Mouse (Mus musculus) midbrain, embryonic 13.5 days (tissue): ENCODE measurements around the gene Glb1l. TPM values are rescaled to one million over a fixed set of nuclear protein-coding genes. Genes with fewer than 3 reads are reported as not detected.

Source experiments
- ATAC-seq: fragments of 200-750 bp; cut with Nextera tagmentation; 2 replicates; pipeline ENCODE4 v1.8.0; 2017; ENCODE audit warnings: mild to moderate bottlenecking, moderate TSS enrichment, moderate library complexity
- H3K27ac ChIP-seq: fragments of 300-500 bp; sonication (generic); 2 replicates; pipeline ENCODE4 v1.5.1; 2015; ENCODE audit warnings: inconsistent platforms, mild to moderate bottlenecking, moderate library complexity
- H3K27me3 ChIP-seq: fragments of 300-500 bp; sonication (generic); 2 replicates; pipeline ENCODE4 v1.6.1; 2015; ENCODE audit warnings: mild to moderate bottlenecking, inconsistent platforms
- H3K36me3 ChIP-seq: fragments of 300-500 bp; sonication (generic); 2 replicates; pipeline ENCODE4 v1.6.1; 2015; ENCODE audit warnings: mild to moderate bottlenecking, inconsistent platforms
- H3K4me1 ChIP-seq: fragments of 300-500 bp; sonication (generic); replicated peaks from 2 replicates; pipeline ENCODE4 v1.6.1; 2015; ENCODE audit warnings: inconsistent platforms
- H3K4me2 ChIP-seq: fragments of 300-500 bp; sonication (generic); replicated peaks from 2 replicates; pipeline ENCODE4 v1.6.1; 2015; ENCODE audit warnings: moderate library complexity, mild to moderate bottlenecking, inconsistent platforms
- H3K4me3 ChIP-seq: fragments of 300-500 bp; sonication (generic); replicated peaks from 2 replicates; pipeline ENCODE4 v1.5.1; 2015; ENCODE audit warnings: mild to moderate bottlenecking, inconsistent platforms
- H3K9ac ChIP-seq: fragments of 300-500 bp; sonication (generic); replicated peaks from 2 replicates; pipeline ENCODE4 v1.6.1; 2015; ENCODE audit warnings: mild to moderate bottlenecking, inconsistent platforms
- H3K9me3 ChIP-seq: fragments of 300-500 bp; sonication (generic); 2 replicates; pipeline ENCODE4 v1.6.1; 2016; ENCODE audit warnings: mild to moderate bottlenecking, inconsistent platforms
- WGBS: fragments of 180-500 bp; shearing (Covaris S2); methylation state at CpG from one replicate; pipeline ENCODE4 v1.1.7; 2015; 5-methylcytosine and 5-hydroxymethylcytosine counted together
- polyA plus RNA-seq: library from polyadenylated mRNA; unstranded; fragments of >200 nt; fragmentation: Nextera tagmentation; extraction: Ambion mirVana; gene quantifications from 2 replicates; pipeline ENCODE4 v1.2.1, GENCODE M21; 2015

The Glb1l gene
- polyA plus RNA-seq, 1 experiment from 2014 or later, result 24.9 TPM

DNA sequence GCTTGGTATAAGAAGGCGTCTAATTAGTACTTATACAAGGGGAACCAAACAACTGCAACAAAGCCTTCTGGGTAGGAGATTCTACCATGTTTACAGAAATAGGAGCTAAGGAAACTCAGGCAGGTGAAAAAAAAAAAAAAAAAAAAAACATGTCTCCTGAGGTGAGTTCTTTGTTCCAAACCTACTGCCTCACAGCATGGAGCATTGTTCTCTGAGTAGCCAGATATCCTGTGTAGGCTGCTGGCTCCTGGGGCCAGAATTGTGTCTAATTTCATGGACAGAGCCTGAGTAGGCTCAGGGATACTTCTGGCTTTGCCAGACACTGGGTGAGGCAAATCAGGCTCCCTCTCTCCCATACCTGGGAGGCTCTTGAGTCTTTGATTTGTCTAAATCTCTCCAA lies 17.0 kb upstream of the Glb1l start:
- Histone ChIP-seq H3K27ac (no peak overlapping the region), H3K9me3 (no peaks in the 10 kb centered on the region), H3K4me1 (no peaks in the 10 kb centered on the region), H3K36me3 (no peaks in the 10 kb centered on the region), H3K4me2 (no peak overlapping the region), H3K27me3 (peaks cover 22% of the 10 kb centered on the region; the same call in 1 of the 2 replicates), H3K9ac (no peak overlapping the region), H3K4me3 (no peak overlapping the region)
- ATAC-seq, result no peak
- WGBS, result 71% methylated on average over 1 of the region's 1 CpGs

DNA sequence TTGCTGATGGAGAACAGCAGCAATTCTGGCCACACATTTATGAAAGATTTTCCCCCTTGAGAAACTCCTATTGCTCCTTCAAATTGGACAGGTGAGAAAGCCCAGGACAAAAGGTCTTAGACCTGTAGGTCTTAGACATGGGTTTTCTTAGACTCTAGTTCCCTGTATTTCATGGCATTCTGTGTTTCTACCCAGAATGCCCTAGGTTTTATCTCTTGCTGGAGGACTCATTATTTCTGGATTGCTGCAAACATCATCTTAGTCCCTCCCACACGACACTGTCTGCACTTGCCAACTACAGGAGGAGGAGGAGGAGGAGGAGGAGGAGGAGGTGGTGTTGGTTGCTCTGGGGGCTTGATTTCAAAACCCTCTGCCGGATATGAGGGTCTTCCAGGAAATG lies 15.5 kb upstream of the Glb1l start:
- no peaks in the 10 kb centered on the region for H3K36me3 ChIP-seq
- ATAC-seq, result no peak
- H3K9me3 ChIP-seq, result no peaks in the 10 kb centered on the region
- no peak overlapping the region for H3K4me2 ChIP-seq
- no peak overlapping the region for H3K4me3 ChIP-seq
- WGBS, result 76% methylated on average over 2 of the region's 2 CpGs
- no peak overlapping the region for H3K27ac ChIP-seq
- H3K4me1 ChIP-seq, result no peaks in the 10 kb centered on the region
- no peak overlapping the region for H3K9ac ChIP-seq
- peaks cover 31% of the 10 kb centered on the region for H3K27me3 ChIP-seq

- Histone ChIP-seq H3K9ac (no peak overlapping the region), H3K4me2 (no peak overlapping the region), H3K27me3 (peaks cover 38% of the 10 kb centered on the region), H3K9me3 (no peaks in the 10 kb centered on the region), H3K4me1 (no peaks in the 10 kb centered on the region), H3K27ac (no peak overlapping the region), H3K36me3 (no peaks in the 10 kb centered on the region), H3K4me3 (no peak overlapping the region)
- 69% methylated on average over 3 of the region's 3 CpGs for WGBS
- no peak for ATAC-seq
Measured at GRCm38 (mm10) chr1:75225473-75225872, 14.9 kb upstream of the Glb1l start.

DNA sequence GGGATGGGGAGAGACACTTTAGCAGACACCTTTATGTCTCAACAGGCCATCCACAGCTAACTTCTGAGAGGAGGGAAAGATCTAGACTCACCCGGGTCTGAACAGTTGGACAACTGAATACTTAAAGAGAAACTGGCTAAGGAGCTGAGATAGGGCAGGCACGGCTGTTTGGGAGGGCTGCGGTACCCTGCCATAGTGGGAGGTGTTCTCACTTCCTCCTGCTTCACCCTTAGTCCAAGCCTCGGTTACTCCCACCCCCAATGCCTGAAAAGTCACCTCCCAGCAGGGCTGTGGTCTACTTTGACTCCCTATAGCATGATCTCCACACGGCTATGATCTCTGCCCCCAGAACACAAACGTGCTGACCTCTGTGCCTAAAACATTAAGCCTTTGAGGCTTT lies 12.9 kb upstream of the Glb1l start:
- no peak overlapping the region for H3K27ac ChIP-seq
- no peak overlapping the region for H3K4me2 ChIP-seq
- no peak overlapping the region for H3K4me3 ChIP-seq
- H3K4me1 ChIP-seq, result peaks cover 13% of the 10 kb centered on the region
- no peak for ATAC-seq
- no peaks in the 10 kb centered on the region for H3K9me3 ChIP-seq
- H3K9ac ChIP-seq, result no peak overlapping the region
- peaks cover 51% of the 10 kb centered on the region for H3K27me3 ChIP-seq
- no peaks in the 10 kb centered on the region for H3K36me3 ChIP-seq
- WGBS, result 77% methylated on average over 6 of the region's 6 CpGs

DNA sequence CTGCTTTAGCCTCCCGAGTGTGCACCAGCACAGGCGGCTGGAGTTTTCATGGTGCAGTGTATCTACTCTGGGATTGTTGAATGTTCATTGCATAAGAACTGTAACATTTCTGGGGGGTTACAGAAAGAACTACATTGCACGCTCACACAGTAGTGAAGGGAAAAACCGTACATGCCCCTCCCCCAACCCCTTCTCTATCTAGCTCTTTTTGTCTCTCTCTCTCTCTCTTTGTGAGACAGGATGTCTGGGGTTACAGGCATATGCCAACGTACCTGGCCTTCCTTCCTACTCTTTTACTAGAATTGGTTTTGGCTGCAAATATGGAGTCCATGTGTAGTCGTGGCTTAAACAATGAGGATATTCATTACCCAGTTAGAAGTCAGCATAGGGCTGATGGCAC lies 12.3 kb upstream of the Glb1l start:
- 83% methylated on average over 6 of the region's 6 CpGs for WGBS

GRCm38 (mm10) chr1:75221538-75221937 lies 10.9 kb upstream of the Glb1l start:
- no peak for ATAC-seq
- H3K9ac ChIP-seq, result no peak overlapping the region

More for the DNA sequence above, 12.3 kb upstream of the Glb1l start:
- H3K36me3 ChIP-seq, result no peaks in the 10 kb centered on the region
- peaks cover 19% of the 10 kb centered on the region for H3K4me1 ChIP-seq
- no peak overlapping the region for H3K27ac ChIP-seq
- H3K4me3 ChIP-seq, result no peak overlapping the region
- peaks cover 57% of the 10 kb centered on the region for H3K27me3 ChIP-seq
- H3K9ac ChIP-seq, result no peak overlapping the region
- ATAC-seq, result no peak
- no peaks in the 10 kb centered on the region for H3K9me3 ChIP-seq
- no peak overlapping the region for H3K4me2 ChIP-seq

GRCm38 (mm10) chr1:75219531-75219930 lies 8.9 kb upstream of the Glb1l start, which contains the start of gene Tuba4a:
TSS of gene Tuba4a (minus strand) at chr1:75219865.
- peak within 1 kb of the TSS; percentile 95 for H3K4me2 ChIP-seq
- H3K9me3 ChIP-seq, result no peaks in the 10 kb centered on the region
- H3K27me3 ChIP-seq, result peaks cover 78% of the 10 kb centered on the region
- peak within 1 kb of the TSS; percentile 68 for H3K9ac ChIP-seq
- H3K4me3 ChIP-seq, result peak within 1 kb of the TSS; percentile 56
- H3K27ac ChIP-seq, result no peak within 1 kb of the TSS
- H3K4me1 ChIP-seq, result peaks cover 21% of the 10 kb centered on the region
- peaks cover 15% of the 10 kb centered on the region for H3K36me3 ChIP-seq
- WGBS, result under 1% methylated on average over 34 of the region's 34 CpGs
- peak; percentile 73 for ATAC-seq

More at GRCm38 (mm10) chr1:75221538-75221937, 10.9 kb upstream of the Glb1l start:
- no peak overlapping the region for H3K27ac ChIP-seq
- peaks cover 71% of the 10 kb centered on the region for H3K27me3 ChIP-seq
- WGBS, result 82% methylated on average over 3 of the region's 3 CpGs
- H3K36me3 ChIP-seq, result no peaks in the 10 kb centered on the region
- H3K4me2 ChIP-seq, result no peak overlapping the region
- no peaks in the 10 kb centered on the region for H3K9me3 ChIP-seq
- H3K4me1 ChIP-seq, result peaks cover 19% of the 10 kb centered on the region
- H3K4me3 ChIP-seq, result no peak overlapping the region

DNA sequence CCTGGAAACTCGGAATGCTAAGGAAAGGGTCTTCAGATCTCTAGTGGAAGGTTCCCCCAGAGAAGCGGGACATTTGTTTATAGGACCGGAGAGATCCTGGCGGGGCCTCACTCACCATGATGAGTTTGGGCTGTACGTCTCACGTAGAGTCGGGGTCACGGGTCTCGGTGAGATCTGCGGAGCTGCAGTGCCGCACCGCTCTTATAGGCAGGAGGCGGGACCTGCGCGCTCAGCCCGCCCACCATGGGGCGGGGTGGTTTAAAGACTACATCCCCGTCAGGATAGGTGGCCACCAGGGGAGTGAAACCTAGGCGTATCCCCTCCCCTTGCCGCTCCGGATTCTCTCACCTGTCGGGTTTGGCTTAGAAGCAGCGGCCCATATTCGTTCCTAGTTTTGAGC lies 8.5 kb upstream of the Glb1l start:
- Histone ChIP-seq H3K9me3 (no peaks in the 10 kb centered on the region), H3K27me3 (peaks cover 78% of the 10 kb centered on the region), H3K9ac (peak overlapping the region; percentile 68), H3K27ac (no peak overlapping the region), H3K36me3 (peaks cover 20% of the 10 kb centered on the region), H3K4me3 (peak overlapping the region; percentile 56), H3K4me1 (peaks cover 24% of the 10 kb centered on the region), H3K4me2 (peak overlapping the region; percentile 95)
- under 1% methylated on average over 24 of the region's 24 CpGs for WGBS
- peak; percentile 90 for ATAC-seq

GRCm38 (mm10) chr1:75218227-75219001 lies 7.8 kb upstream of the Glb1l start:
- H3K27ac ChIP-seq, result no peak overlapping the region
- H3K27me3 ChIP-seq, result peaks cover 78% of the 10 kb centered on the region
- H3K4me1 ChIP-seq, result peaks cover 25% of the 10 kb centered on the region
- peaks cover 27% of the 10 kb centered on the region for H3K36me3 ChIP-seq
- H3K4me2 ChIP-seq, result peak overlapping the region; percentile 95
- peak; percentile 77 for ATAC-seq
- H3K9me3 ChIP-seq, result no peaks in the 10 kb centered on the region
- H3K9ac ChIP-seq, result peak overlapping the region; percentile 68
- peak overlapping the region; percentile 56 for H3K4me3 ChIP-seq
- 3% methylated on average over 38 of the region's 38 CpGs for WGBS

GRCm38 (mm10) chr1:75217893-75218226 lies 7.2 kb upstream of the Glb1l start:
- peaks cover 32% of the 10 kb centered on the region for H3K36me3 ChIP-seq
- H3K9me3 ChIP-seq, result no peaks in the 10 kb centered on the region
- H3K27me3 ChIP-seq, result peaks cover 73% of the 10 kb centered on the region
- peak overlapping the region; percentile 56; the same call in 1 of the 2 replicates for H3K4me3 ChIP-seq
- H3K27ac ChIP-seq, result no peak overlapping the region
- H3K4me2 ChIP-seq, result peak overlapping the region; percentile 95; the same call in 1 of the 2 replicates
- WGBS, result 7% methylated on average over 6 of the region's 6 CpGs
- ATAC-seq, result no peak
- peaks cover 30% of the 10 kb centered on the region for H3K4me1 ChIP-seq
- H3K9ac ChIP-seq, result 0 out of 2 replicates have a peak overlapping the region, but pooled peaks have one; percentile 68

- no peak overlapping the region for H3K9ac ChIP-seq
- no peak for ATAC-seq
- H3K4me1 ChIP-seq, result peaks cover 39% of the 10 kb centered on the region
- H3K27me3 ChIP-seq, result peaks cover 64% of the 10 kb centered on the region
- WGBS, result 85% methylated on average over 13 of the region's 13 CpGs
- no peak overlapping the region for H3K4me2 ChIP-seq
- H3K9me3 ChIP-seq, result no peaks in the 10 kb centered on the region
- H3K36me3 ChIP-seq, result peaks cover 41% of the 10 kb centered on the region
- H3K27ac ChIP-seq, result no peak overlapping the region
- H3K4me3 ChIP-seq, result no peak overlapping the region
Measured at GRCm38 (mm10) chr1:75216797-75217585, 6.4 kb upstream of the Glb1l start.

DNA sequence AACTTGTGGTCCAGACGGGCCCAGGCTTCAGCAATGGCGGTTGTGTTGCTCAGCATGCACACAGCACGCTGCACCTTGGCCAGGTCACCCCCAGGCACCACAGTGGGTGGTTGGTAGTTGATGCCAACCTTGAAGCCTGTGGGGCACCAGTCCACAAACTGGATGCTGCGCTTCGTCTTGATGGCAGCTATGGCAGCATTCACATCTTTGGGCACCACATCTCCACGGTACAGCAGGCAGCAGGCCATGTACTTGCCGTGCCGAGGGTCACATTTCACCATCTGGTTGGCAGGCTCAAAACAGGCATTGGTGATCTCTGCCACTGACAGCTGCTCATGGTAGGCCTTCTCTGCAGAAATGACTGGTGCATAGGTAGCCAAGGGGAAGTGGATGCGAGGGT lies 5.2 kb upstream of the Glb1l start:
- no peak overlapping the region for H3K4me3 ChIP-seq
- no peaks in the 10 kb centered on the region for H3K9me3 ChIP-seq
- H3K4me1 ChIP-seq, result peaks cover 49% of the 10 kb centered on the region
- H3K27ac ChIP-seq, result no peak overlapping the region
- no peak overlapping the region for H3K9ac ChIP-seq
- WGBS, result 95% methylated on average over 9 of the region's 9 CpGs
- peaks cover 42% of the 10 kb centered on the region for H3K36me3 ChIP-seq
- peaks cover 52% of the 10 kb centered on the region for H3K27me3 ChIP-seq
- H3K4me2 ChIP-seq, result no peak overlapping the region
- no peak for ATAC-seq
